Mouse (Mus musculus): Measurements from ENCODE around the gene Vmn1r17.
"Not testable (repeated sequence)": the region's sequence is repeated elsewhere in the genome, so short reads cannot be mapped to it uniquely, and the experiment has no call there.

Gene Vmn1r17

DNA sequence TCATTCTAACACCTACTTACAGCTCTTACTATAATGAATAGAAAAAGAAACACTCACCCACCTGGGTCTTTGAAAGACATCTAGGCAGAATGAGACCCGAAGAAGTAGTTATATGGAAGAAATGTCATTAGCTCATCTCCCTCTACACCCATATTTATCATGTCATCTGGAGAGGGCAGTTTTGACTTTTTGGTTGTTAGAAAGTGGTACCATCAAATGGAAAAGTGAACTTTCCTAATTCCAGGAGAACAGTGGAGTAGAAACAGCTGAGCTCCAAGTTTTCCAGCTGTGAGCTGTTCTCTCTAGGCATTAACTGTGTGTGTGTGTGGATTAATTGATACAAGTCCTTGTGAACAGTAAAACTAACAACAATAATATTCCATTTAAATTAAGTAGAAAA is at the start of gene Vmn1r17:
Gene Vmn1r17 (minus strand): TSS at position 101 of the 400 bp plus-strand sequence.
- DNase-seq (ENCODE audit: low spot score) = no peak

DNA sequence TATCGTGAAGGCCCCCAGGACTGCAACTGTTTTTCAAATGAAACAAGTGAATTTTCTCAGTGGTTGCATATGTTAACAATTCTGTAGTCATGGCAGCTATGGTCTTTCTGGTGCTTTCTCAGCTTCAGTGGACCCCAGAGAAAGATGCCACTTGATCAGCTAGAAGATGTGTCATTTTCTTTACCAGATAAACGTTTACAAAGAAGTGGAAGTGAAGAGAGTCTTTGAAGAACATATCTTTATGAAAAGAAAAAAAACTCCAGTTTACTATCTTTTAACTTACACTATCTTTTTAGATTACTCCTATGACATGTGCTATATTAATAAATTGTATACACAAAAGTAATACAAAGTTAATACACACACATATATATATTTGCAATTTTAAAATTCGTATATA is 40.0 kb upstream of the Vmn1r17 start, which contains the start of gene Vmn1r19:
Gene Vmn1r19 (plus strand): TSS at position 301 of the 400 bp plus-strand sequence.
- DNase-seq (ENCODE audit: low spot score) = not testable (repeated sequence)

DNA sequence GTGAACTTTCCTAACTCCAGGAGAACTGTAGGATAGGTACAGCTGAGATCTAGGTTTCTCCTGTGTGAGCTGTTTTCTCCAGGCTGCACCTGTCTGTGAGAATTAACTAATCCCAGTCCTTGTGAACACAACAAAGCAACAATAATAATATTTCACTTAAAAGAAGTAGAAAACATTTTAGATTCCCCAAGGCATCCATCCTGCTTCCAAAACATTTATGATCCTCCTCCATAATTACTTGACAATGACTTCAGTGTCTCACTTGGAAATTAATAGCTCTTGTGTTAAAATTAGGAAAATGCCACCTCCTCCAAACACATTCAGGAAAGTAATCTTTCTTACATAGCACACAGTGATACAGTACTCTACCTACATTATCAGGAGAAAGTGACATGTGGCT is 32.2 kb upstream of the Vmn1r17 start, which contains the start of gene Vmn1r18:
Gene Vmn1r18 (minus strand): TSS at position 101 of the 400 bp plus-strand sequence.
- no peak for DNase-seq (ENCODE audit: low spot score)

DNA sequence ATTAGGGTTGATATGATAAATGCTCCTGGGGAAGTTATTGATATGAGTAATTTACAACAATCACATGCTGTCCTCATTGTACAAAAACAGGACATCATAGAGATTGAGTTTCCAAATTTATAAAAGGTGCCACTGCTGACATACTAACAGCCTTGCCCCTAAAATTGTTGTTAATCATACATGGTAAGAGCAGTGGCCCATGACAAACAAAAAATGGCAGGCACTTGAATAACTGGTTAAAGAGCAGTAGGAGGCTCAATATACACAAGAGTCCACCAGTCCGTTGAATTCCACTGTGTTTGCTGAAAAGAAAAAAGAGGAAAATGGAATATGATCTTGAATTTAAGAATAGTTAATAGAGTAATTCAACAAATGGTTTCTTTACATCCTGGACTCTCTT is 4.0 kb upstream of the Vmn1r17 start:
- DNase-seq (ENCODE audit: low spot score) = no peak

DNA sequence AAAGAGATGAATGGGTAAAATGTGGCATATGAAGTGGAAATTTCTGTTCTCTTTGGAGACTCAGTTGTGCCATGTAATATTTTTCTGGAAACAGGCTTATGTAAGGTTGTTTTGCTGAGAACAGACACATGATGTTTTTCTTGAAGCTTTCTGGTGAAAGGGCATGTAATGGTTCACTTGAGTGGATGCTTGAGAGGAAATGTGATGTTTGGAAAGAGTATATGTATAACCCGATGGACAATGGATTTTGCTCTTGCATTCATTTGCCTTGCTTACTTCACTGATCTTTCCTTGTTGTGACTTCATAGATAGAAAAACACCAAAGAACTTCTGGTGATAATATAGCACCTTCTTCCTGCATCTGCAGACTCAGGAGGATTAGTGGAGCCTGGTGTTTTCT is 2.3 kb upstream of the Vmn1r17 start:
- DNase-seq (ENCODE audit: low spot score) = not testable (repeated sequence)

DNA sequence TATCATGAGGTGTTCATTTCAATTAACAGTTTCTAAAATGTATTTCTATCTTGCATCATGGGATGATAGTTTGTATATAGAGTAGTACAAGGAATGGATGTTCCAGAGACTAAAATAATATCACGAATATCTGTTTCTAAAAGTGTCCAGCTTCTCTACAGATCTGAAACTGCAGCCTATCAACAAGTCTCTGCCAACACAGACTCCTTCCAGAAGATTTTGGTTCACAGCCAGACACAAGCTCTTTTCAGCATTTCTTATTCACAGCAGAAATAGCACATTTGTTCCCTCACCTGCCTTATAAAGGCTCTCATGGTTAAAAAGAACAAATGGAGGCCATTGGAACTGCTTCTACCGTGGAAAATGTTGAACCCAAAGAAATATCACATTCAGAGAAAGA is 6.7 kb downstream of the Vmn1r17 start:
- DNase-seq (ENCODE audit: low spot score) = no peak

DNA sequence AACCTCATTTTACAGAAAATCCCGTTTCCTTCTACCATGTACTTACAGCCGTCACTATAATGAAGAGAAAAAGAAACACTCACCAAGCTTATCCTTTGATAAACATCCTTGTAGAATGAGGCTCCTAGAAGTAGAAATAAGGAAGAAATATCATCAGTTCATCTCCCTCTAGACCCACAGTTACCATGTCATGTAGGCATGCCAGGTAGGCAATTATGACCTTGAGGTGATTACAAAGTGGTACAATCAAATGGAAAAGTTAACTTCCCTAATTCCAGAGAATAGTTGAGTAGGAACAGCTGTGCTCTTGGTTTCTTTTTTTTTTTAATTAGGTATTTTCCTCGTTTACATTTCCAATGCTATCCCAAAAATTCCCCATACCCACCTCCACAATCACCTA is 34.1 kb downstream of the Vmn1r17 start, which contains the start of gene Vmn1r16:
Gene Vmn1r16 (minus strand): TSS at position 101 of the 400 bp plus-strand sequence.
- DNase-seq (ENCODE audit: low spot score) = no peak

DNA sequence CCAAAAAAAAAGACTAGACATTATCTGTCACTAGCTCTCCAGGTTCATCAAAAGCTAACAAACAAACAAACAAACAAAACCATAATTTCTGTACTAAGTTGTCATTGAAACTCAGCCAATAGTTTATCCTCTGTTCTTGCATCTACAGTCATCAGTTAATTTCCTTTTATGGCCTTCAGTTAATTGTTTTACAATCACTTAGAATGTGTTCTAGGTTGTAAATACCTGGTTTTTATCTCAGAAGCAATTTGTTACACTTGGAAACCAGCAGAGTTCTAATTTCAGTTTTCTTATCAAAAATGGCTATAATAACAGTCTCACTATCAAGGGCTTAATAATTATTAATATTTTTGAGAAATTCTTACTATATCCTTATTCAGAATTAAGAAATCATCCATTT is 37.4 kb downstream of the Vmn1r17 start:
- no peak for DNase-seq (ENCODE audit: low spot score)
